Mouse (Mus musculus) gastrocnemius, postnatal 4 days (tissue): ENCODE measurements around the gene Gm37240. TPM values are rescaled to one million over a fixed set of nuclear protein-coding genes. Genes with fewer than 3 reads are reported as not detected.

Source experiments
- DNase-seq, 2 experiments: peaks; one replicate each; pipeline ENCODE4 v3.0.0; 2021 to 2022; ENCODE audit warnings: low spot score in 2 of 2, mixed read lengths in 2 of 2
- total RNA-seq, 2 experiments: library from RNA; stranded (reverse); gene quantifications; 2 replicates each; pipeline ENCODE4 v1.2.3; 2021

The Gm37240 gene
- total RNA-seq, 2 experiments from 2014 or later, result 26.2 to 28.4 TPM

- no peak for DNase-seq
These were observed 780.4 kb downstream of the Gm37240 start for GRCm38 (mm10) chr3:85106956-85107355.

DNA sequence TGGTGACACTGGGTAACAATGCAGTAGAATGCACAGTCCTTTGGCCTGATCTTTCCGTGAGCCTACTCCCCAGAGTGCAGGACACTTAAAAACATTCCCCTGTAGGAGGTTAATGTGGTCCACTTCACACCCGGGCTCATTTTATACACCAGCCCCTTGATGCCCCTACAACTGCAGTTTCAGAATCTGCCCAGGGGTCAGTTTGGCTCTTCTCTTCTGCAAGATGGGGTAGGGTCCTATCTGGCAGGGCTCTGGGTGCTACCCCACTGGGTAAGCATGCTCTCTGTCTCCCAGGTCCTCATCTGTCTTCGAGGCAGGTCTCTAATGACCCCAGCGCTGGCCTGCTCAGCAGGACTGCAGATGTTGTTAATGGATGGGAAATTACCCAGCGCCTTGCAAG lies 783.0 kb downstream of the Gm37240 start:
- no peak for DNase-seq

DNA sequence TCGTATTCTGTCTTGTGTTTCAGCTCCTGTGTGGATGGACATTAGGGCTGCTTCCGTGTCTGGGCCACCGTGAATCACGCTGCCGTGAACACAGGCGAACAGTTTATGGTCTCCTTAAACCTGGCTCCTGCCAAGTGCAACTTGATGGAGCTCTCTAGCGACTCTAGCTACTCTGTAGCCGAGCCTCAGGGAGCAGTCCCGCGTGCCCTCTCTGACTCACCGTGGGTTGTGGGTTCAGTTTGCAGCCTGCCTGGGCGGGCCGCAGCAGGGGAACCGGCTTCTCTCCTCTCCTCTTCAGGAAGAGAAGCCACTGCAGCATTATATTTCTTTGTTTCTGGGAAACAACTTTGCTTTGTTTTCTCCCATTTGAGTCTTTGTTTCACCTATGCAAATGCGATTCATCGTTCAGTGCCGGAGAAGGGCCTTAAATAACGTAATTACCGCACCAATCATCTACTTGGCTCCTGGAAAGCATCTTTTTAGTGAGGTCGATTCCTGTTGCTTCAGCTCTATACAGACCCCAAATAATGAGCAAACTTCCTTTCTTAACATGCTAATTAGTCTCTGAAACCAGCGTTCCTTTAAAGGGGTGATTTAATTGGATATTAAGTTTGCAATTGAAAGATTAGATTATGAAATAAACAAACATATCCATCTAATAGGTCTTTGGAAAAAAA lies 806.3 kb downstream of the Gm37240 start:
- no peak for DNase-seq

DNA sequence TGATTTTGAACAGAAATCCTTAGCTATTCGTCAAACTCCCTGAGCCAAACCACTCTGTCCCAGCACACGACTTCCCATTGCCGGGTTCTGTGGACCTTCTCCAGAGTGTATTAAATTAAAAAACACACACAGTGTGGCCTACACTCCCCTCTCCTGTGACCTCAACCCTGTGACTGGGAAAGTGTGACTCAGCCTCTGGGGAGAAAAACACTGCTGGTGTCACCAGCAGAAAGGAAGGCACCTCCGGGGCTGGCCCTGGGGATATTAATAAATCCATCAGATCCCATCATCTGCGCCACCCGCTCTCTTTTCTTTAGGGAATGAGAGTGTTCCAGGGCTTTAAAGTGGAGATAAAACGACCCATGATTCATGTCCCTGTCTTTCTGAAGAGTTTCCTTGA lies 823.2 kb downstream of the Gm37240 start:
- DNase-seq, result no peak

- DNase-seq, result no peak
These were observed 827.2 kb downstream of the Gm37240 start for GRCm38 (mm10) chr3:85060153-85060552.

DNA sequence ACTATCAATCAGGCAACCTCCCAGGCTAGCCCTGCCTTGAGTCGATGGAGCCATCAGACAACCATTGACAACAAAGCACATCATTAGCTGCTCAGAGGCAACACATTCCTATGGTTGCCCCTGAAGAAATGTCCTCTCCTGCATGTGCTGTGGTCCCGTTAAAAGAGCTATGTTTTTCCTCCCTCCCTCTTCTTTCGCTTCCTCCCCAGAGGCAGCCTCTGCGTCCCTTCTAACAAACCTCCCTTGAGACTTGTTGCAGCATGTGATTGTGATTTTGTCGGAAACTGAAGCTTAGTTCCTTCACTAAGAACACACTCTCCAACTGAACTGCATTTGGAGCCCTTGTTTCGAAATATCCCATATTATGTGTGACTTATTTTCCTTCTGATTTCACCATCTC lies 830.1 kb downstream of the Gm37240 start:
- no peak for DNase-seq

- DNase-seq, result no peak
These were observed 833.8 kb downstream of the Gm37240 start for GRCm38 (mm10) chr3:85053526-85053925.

GRCm38 (mm10) chr3:85052196-85052595 lies 835.1 kb downstream of the Gm37240 start:
- DNase-seq, result no peak

GRCm38 (mm10) chr3:85048569-85048968 lies 838.7 kb downstream of the Gm37240 start:
- DNase-seq, result no peak

- no peak for DNase-seq
These were observed 843.6 kb downstream of the Gm37240 start for GRCm38 (mm10) chr3:85043679-85044218.

- DNase-seq, result no peak
These were observed 845.2 kb downstream of the Gm37240 start for GRCm38 (mm10) chr3:85042126-85042525.

- DNase-seq, result no peak
These were observed 858.2 kb downstream of the Gm37240 start for GRCm38 (mm10) chr3:85029141-85029540.

DNA sequence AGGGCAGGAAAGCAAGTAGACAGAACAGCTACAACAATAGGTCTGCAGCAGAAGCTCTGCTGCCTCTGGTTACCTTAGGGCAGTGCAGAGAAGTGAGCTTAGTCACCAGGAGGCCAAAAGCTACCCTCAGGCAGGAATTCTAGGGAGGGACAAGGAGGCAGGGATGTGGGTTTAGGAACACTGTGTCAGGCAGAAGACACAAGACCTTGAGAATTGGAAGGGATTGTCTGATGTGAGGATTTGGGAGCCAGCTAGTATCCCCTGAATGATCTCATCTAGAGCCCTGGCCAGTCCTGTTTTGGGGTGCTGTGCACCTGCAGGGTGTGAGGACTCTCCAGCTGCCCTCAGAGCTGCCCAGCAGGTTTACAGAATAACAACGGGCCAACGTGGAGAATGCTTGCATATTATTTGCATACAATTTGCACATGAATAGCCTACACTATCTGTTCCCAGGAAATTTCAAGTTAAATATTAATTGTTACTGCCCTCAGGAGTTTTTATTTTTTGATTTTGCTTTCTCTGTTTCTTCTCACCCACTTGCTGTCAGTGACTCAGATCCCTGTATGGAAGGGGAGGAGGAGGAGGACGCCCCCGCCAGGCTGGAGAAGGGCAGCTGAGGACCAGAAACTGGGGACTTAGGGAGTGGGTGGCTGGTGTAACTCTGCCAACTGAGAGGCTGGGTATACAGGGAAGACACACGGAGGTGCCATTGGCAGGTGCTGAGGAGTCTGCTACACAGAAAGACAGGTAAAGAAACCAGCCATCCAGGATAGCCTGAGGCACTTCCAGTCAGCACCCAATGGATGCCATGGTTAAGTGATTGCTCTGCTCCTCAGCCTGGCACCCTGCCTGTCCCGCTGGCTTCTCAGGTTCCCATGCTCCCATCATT lies 862.3 kb downstream of the Gm37240 start:
- no peak for DNase-seq

GRCm38 (mm10) chr3:85024237-85024636 lies 863.1 kb downstream of the Gm37240 start:
- no peak for DNase-seq

GRCm38 (mm10) chr3:85022800-85023199 lies 864.5 kb downstream of the Gm37240 start:
- DNase-seq, result no peak

DNA sequence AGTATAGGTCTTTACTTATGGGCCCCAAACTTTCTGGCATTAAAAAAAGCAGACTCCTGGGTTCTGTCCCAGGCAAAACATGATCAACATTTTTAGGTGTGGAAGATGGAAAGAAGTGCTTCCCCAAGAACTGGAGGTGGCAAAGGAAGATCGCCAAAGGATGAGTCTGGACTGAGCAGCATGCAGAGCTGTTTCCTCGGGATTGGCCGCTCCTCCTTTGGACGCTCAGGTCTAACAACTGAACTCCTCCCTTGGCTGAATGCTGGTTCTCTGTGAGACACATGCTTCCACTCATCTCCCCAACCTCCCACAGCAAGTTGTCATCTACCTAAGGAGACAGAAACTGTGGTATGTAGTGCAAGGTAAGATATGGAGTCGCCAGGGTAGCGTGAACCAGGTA lies 865.5 kb downstream of the Gm37240 start:
- DNase-seq, result no peak

GRCm38 (mm10) chr3:85020137-85020536 lies 867.2 kb downstream of the Gm37240 start:
- no peak for DNase-seq

DNA sequence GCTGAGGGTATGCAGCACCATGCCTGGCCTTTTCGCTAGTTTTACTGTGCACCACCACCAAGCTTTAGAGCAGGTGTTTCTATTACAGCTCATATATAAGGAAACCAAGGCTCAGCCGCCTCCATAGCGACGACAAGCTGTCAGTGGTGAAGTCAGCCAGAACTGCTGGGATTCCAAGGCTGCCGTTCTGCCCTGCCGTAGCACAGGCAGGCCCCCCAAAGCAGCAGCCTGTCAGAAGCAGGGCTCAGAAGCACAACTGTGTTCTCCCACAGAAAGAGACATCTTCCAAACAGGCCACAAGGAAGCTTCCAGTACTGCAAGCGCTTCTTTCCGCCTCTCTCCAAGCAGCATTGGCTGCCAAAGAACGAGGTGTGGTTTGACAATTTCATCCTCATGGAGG lies 871.7 kb downstream of the Gm37240 start:
- DNase-seq, result no peak

DNA sequence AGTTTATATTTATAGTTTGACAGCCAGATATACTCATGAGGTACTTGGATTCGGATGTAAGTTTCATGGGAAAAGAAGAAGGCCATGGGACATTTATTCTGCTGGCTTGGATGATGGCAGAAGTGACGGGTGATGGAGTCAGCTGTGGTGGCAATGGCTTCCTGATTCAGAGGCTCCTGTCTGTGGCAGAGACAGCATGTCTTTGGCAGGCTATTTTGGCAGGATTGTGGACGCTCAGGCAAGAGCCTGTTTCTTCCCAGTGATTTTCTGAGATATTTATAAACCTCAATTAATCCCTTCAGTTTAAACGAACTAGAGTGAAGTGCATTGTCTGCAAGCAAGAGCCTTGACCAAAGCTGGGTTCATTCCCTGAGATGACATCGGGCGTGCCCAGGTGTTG lies 874.4 kb downstream of the Gm37240 start:
- no peak for DNase-seq

DNA sequence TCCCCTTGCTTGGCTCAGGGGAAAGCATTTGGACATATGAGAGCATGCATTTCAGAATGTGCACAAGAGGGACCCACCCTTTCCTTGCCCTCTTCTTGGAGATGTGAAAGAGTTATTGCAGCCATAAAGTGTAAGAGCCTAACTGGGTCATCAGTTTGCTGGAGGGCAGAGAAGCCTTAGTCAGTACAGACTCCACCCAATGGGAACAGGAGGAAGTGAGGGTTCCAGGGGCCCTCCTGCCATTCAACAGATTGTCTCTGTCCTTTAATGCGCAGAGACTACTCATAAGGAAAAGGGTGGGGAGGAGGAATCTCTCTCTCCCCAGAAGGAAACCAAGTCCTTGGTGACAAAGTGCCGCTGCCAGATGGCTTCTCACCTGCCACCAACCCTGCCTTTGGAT lies 882.1 kb downstream of the Gm37240 start:
- DNase-seq, result no peak

DNA sequence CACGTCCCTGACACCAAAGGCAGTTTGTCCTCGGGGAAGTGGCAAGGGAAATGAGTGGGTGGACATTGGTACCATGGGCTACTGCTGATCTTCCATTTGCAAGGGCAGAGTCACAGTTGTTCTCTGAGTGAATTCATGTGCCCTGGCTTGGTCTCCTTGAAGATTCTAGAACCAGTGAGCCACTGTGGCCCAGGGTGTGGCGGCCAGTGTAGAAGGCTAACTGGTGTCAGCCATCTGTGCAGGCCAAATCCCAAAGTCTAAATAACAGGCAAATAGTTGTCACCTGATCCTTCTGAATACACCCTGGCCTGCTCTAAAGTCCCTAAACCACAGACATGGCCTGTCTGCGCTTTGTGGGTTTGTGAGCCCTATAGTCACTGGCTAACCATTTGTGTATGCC lies 898.4 kb downstream of the Gm37240 start:
- no peak for DNase-seq

DNA sequence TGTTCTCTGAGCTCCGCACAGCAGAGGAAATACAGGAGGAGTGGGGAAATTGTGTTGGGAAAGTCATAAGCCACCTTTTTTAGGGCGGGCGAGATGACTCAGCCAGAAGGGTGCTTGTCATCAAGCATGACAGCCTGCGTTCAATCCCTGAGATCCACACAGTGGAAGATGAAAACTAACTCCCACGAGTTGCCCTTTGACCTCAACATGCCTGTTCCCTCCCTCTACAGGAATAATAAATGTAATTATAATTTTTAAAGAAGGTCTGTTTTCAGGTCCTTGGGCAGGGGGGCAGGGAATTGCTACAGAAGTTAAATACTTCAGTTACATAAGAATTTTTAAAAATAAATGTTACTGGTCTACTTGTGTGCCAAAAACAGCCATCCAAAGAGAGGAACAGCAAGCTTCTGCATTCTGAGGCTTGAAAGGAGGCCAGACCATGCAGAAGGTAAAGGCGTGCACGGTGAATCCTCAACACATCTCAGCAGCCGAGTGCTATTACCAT lies 902.1 kb downstream of the Gm37240 start:
- no peak for DNase-seq
